Mouse (Mus musculus): ENCODE data around the gene Ptk6. TPM values are rescaled to one million over a fixed set of nuclear protein-coding genes. Genes with fewer than 3 reads are reported as not detected.
"Not testable (repeated sequence)": the region's sequence is repeated elsewhere in the genome, so short reads cannot be mapped to it uniquely, and the experiment has no call there.

Ptk6 gene
- total and polyA plus RNA-seq, 3 experiments = 0.05 to 0.17 (median 0.09) TPM

- H3K4me2 ChIP-seq (ENCODE audit: insufficient read depth, low read depth, poor library complexity, severe bottlenecking) = peak overlapping the region; percentile 26; the same call in 1 of the 2 replicates
- H3K4me3 ChIP-seq (replicated peaks in 1 of 3; ENCODE audit: low read depth in 2 of 3, low read length in 2 of 3, poor library complexity in 1 of 3) = no peak overlapping the region
- dilution Hi-C loops (cut with MboI; ENCODE audit: extremely low pct_ligation_motif_present, extremely low pct_unique_long_range_greater_than_20kb, low sequenced_read_pairs) (no loop called here), in situ Hi-C loops (cut with MboI; ENCODE audit: low pct_ligation_motif_present, low pct_unique_long_range_greater_than_20kb, low sequenced_read_pairs) (loop anchor here (25.0 kb wide), 1 partner anchor 295 kb away; the partner anchor contains the start of genes Abhd16b and Tpd52l2)
- H3K9me3 ChIP-seq (replicated peaks; ENCODE audit: low read length) = no peaks in the 10 kb centered on the region
- TF ChIP-seq BHLHE40 (IDR thresholded peaks at IDR 0.05; ENCODE audit: low read depth, low read length) = peak; percentile 64
- TF ChIP-seq JUN (IDR thresholded peaks at IDR 0.05; ENCODE audit: insufficient read depth, low read depth, low read length) = no peak
- TF ChIP-seq UBTF (IDR thresholded peaks at IDR 0.05; ENCODE audit: low read depth, low read length) = no peak
- H3K36me3 ChIP-seq (replicated peaks in 1 of 2; ENCODE audit: control insufficient read depth in 1 of 2, insufficient read depth in 1 of 2, low read length in 1 of 2) = peaks cover 0 to 6% of the 10 kb centered on the region in 2 experiments
- peak; percentile 18 for DNase-seq (ENCODE audit: extremely low read depth)
- no peaks in the 10 kb centered on the region for H3K79me2 ChIP-seq (replicated peaks; ENCODE audit: control insufficient read depth, extremely low read depth, insufficient read depth, poor library complexity, severe bottlenecking)
- no peaks in the 10 kb centered on the region for H3K27me3 ChIP-seq (replicated peaks)
- H3K27ac ChIP-seq (ENCODE audit: insufficient read depth, low read depth) = peak overlapping the region; percentile 98; the same call in 1 of the 2 replicates
- H3K4me1 ChIP-seq (ENCODE audit: control insufficient read depth in 1 of 2, insufficient read depth in 2 of 2) = peaks cover 14 to 51% of the 10 kb centered on the region in 2 experiments
- H3K9ac ChIP-seq (ENCODE audit: insufficient read depth, low read depth) = no peak overlapping the region; the same call in 1 of the 2 replicates
These were observed 10.7 kb downstream of the Ptk6 start for GRCm38 (mm10) chr2:181191936-181192335.

GRCm38 (mm10) chr2:181191385-181191784, 11.2 kb downstream of the Ptk6 start:
- in situ Hi-C loops (cut with MboI; ENCODE audit: low pct_ligation_motif_present, low pct_unique_long_range_greater_than_20kb, low sequenced_read_pairs) = loop anchor here (25.0 kb wide), 1 partner anchor 296 kb away; the partner anchor contains the start of genes Abhd16b and Tpd52l2
- DNase-seq (ENCODE audit: extremely low read depth); dilution Hi-C loops (cut with MboI; ENCODE audit: extremely low pct_ligation_motif_present, extremely low pct_unique_long_range_greater_than_20kb, low sequenced_read_pairs): not testable (repeated sequence)

GRCm38 (mm10) chr2:181189321-181189720, 13.3 kb downstream of the Ptk6 start:
- no peak overlapping the region for H3K27ac ChIP-seq (ENCODE audit: insufficient read depth, low read depth)
- DNase-seq (ENCODE audit: extremely low read depth) = no peak

More at GRCm38 (mm10) chr2:181191385-181191784, 11.2 kb downstream of the Ptk6 start:
- H3K4me2 ChIP-seq (ENCODE audit: insufficient read depth, low read depth, poor library complexity, severe bottlenecking); H3K27ac ChIP-seq (ENCODE audit: insufficient read depth, low read depth); H3K4me3 ChIP-seq (replicated peaks in 1 of 3; ENCODE audit: low read depth in 2 of 3, low read length in 2 of 3, poor library complexity in 1 of 3); H3K36me3 ChIP-seq (replicated peaks in 1 of 2; ENCODE audit: control insufficient read depth in 1 of 2, insufficient read depth in 1 of 2, low read length in 1 of 2); H3K27me3 ChIP-seq (replicated peaks); H3K9ac ChIP-seq (ENCODE audit: insufficient read depth, low read depth); H3K79me2 ChIP-seq (replicated peaks; ENCODE audit: control insufficient read depth, extremely low read depth, insufficient read depth, poor library complexity, severe bottlenecking); H3K9me3 ChIP-seq (replicated peaks; ENCODE audit: low read length): not testable (repeated sequence)
- peaks cover 14 to 51% of the 10 kb centered on the region in 2 experiments for H3K4me1 ChIP-seq (ENCODE audit: control insufficient read depth in 1 of 2, insufficient read depth in 2 of 2)
- TF ChIP-seq TBP (conservative IDR thresholded peaks at IDR 0.05; ENCODE audit: low read depth, low read length) = peak; percentile 94

More at GRCm38 (mm10) chr2:181189321-181189720, 13.3 kb downstream of the Ptk6 start:
- Histone ChIP-seq H3K36me3 (replicated peaks in 1 of 2; ENCODE audit: control insufficient read depth in 1 of 2, insufficient read depth in 1 of 2, low read length in 1 of 2) (peaks cover 0 to 6% of the 10 kb centered on the region in 2 experiments), H3K4me2 (ENCODE audit: insufficient read depth, low read depth, poor library complexity, severe bottlenecking) (peak overlapping the region; percentile 65; the same call in 1 of the 2 replicates), H3K4me3 (replicated peaks in 1 of 3; ENCODE audit: low read depth in 2 of 3, low read length in 2 of 3, poor library complexity in 1 of 3) (no peak overlapping the region), H3K79me2 (replicated peaks; ENCODE audit: control insufficient read depth, extremely low read depth, insufficient read depth, poor library complexity, severe bottlenecking) (no peaks in the 10 kb centered on the region), H3K9ac (ENCODE audit: insufficient read depth, low read depth) (peak overlapping the region; percentile 28; the same call in 1 of the 2 replicates), H3K4me1 (ENCODE audit: control insufficient read depth in 1 of 2, insufficient read depth in 2 of 2) (peaks cover 10 to 48% of the 10 kb centered on the region in 2 experiments), H3K27me3 (replicated peaks) (no peaks in the 10 kb centered on the region), H3K9me3 (replicated peaks; ENCODE audit: low read length) (no peaks in the 10 kb centered on the region)
- no peak for TF ChIP-seq SMC3 (IDR thresholded peaks at IDR 0.05; ENCODE audit: low read depth, low read length)
- TF ChIP-seq BHLHE40 (IDR thresholded peaks at IDR 0.05; ENCODE audit: low read depth, low read length) = no peak
- TF ChIP-seq ELF1 (IDR thresholded peaks at IDR 0.05; ENCODE audit: low read depth, low read length) = no peak
- TF ChIP-seq POLR2A (IDR thresholded peaks at IDR 0.05; ENCODE audit: low read depth, low read length) = no peak
- no peak for TF ChIP-seq NRF1 (IDR thresholded peaks at IDR 0.05; ENCODE audit: low read depth, low read length)
- no peak for TF ChIP-seq RCOR1 (conservative IDR thresholded peaks at IDR 0.05; ENCODE audit: low read depth, low read length)
- TF ChIP-seq CTCF (conservative IDR thresholded peaks at IDR 0.05 in 1 of 2, IDR thresholded peaks at IDR 0.05 in 1 of 2; ENCODE audit: low read depth in 2 of 2, low read length in 2 of 2) = no peak
- TF ChIP-seq USF2 (conservative IDR thresholded peaks at IDR 0.05; ENCODE audit: low read depth, low read length) = no peak
- TF ChIP-seq ZKSCAN1 (IDR thresholded peaks at IDR 0.05; ENCODE audit: borderline replicate concordance, low read depth, low read length) = no peak
- in situ Hi-C loops (cut with MboI; ENCODE audit: low pct_ligation_motif_present, low pct_unique_long_range_greater_than_20kb, low sequenced_read_pairs) = loop anchor here (10.0 to 25.0 kb wide), 3 partner anchors 135 to 298 kb away; partner anchors contain the start of genes Abhd16b, Arfrp1, Tpd52l2 and Zgpat
- dilution Hi-C loops (cut with MboI; ENCODE audit: extremely low pct_ligation_motif_present, extremely low pct_unique_long_range_greater_than_20kb, low sequenced_read_pairs) = no loop called here

All from CH12.LX (cell line).